Mouse (Mus musculus): Measurements from ENCODE around the gene Gm12216. TPM values are rescaled to one million over a fixed set of nuclear protein-coding genes. Genes with fewer than 3 reads are reported as not detected.

Gm12216 gene
- total RNA-seq, 2 experiments from 2014 or later: 8.5 to 8.9 TPM

DNA sequence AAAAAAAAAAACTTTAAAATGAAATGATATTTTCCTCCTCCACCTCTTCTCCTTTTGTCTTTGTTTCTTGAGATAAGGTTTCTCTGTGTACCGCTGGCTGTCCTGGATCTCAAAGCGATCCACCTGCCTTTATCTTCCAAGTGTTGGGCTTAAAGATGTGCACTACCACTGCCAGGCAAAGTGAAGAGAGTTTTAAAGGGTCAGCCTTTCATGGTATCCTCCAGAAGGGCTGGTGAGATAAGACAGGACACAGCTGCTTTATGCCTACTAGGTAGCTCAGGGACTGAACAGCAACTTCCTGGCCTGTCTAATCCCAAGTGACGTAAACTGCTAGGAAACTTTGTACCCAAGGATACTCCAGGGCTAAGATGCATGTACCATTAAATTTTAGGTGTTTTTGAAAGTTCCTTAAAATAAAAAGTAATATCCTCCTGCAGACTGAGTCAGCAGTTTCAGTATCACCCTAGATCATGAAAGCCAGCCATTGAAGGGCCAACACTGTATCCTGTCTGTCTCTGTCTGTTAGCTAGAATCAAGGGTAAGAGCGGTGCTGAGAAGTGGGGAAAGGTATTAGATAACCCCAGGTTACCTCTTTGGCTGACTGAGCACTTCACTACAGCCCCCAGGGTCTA, 23.6 kb downstream of the Gm12216 start:
- Histone ChIP-seq H3K27ac (no peak overlapping the region), H3K4me3 (no peak overlapping the region)
- TF ChIP-seq CTCF (conservative IDR thresholded peaks at IDR 0.05): no peak
- DNase-seq (ENCODE audit: low spot score in 2 of 2): no peak

- no peak for TF ChIP-seq CTCF (conservative IDR thresholded peaks at IDR 0.05)
- Histone ChIP-seq H3K27ac (no peak overlapping the region), H3K4me3 (no peak overlapping the region)
- no peak for DNase-seq (ENCODE audit: low spot score in 2 of 2)
Observed at GRCm38 (mm10) chr11:53825409-53825808, 33.6 kb downstream of the Gm12216 start.

DNA sequence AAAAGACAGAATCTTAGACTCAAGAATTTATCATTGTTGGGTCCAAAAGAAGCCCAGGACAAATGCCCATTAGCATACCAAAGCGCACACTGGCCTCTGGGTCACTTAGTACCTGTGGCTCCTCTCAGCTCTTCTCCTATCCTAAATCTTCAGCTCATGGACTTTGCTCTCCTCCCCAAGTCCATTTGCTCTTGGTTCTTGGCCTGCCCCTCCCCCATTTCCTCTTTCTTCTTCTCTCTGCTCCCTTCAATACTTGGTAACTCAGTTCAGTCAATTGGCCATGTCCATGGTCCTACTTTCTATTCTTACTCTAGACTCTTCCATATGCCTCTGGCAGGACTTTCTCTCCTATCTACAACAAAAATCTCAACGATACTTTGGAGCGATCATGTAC, 37.1 kb downstream of the Gm12216 start:
- DNase-seq (ENCODE audit: low spot score in 2 of 2): no peak
- H3K27ac ChIP-seq: no peak overlapping the region
- no peak overlapping the region for H3K4me3 ChIP-seq
- TF ChIP-seq CTCF (conservative IDR thresholded peaks at IDR 0.05): no peak

GRCm38 (mm10) chr11:53821230-53821944, 37.7 kb downstream of the Gm12216 start:
- Histone ChIP-seq H3K4me3 (no peak overlapping the region), H3K27ac (no peak overlapping the region)
- TF ChIP-seq CTCF (conservative IDR thresholded peaks at IDR 0.05): no peak
- DNase-seq (ENCODE audit: low spot score in 2 of 2): no peak

DNA sequence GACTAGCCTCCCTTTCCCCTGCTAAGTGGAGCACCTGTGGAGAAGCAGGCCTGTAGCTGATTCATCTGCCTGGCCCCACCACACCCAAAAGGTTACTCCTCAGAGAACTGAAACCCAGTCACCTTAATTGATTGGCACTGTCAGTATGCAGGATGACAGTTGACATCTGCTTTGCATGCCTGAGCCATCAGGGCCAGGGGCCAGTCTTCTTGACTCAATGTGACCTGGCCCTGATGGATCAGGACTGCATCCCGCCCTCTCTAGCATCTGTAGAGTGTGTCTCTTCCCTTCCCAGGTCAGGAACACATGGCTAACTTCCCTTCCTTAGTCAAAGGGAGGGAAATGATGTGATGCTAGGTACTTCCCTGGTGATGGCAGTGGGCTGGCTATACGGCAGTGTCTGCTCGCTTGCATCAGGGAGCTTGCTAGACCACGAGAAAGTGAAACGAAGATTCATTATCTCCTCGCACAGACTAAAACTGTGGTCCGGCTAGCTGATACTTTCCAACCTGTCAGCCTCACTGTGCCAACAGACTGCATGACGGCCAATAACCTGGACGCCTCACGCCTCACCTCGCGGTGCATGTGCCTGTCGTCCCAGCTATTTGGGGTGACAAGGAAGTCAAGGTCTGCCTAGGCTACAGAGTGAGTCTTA, 38.4 kb downstream of the Gm12216 start:
- H3K27ac ChIP-seq: no peak overlapping the region
- DNase-seq (ENCODE audit: low spot score in 2 of 2): no peak
- no peak overlapping the region for H3K4me3 ChIP-seq
- no peak for TF ChIP-seq CTCF (conservative IDR thresholded peaks at IDR 0.05)

GRCm38 (mm10) chr11:53819511-53819910, 39.5 kb downstream of the Gm12216 start:
- Histone ChIP-seq H3K27ac (no peak overlapping the region), H3K4me3 (no peak overlapping the region)
- TF ChIP-seq CTCF (conservative IDR thresholded peaks at IDR 0.05): no peak
- DNase-seq (ENCODE audit: low spot score in 2 of 2): no peak

GRCm38 (mm10) chr11:53818794-53819193, 40.3 kb downstream of the Gm12216 start:
- DNase-seq (ENCODE audit: low spot score in 2 of 2): no peak
- Histone ChIP-seq H3K27ac (no peak overlapping the region), H3K4me3 (no peak overlapping the region)
- no peak for TF ChIP-seq CTCF (conservative IDR thresholded peaks at IDR 0.05)

GRCm38 (mm10) chr11:53816841-53817375, 42.1 kb downstream of the Gm12216 start:
- no peak for DNase-seq (ENCODE audit: low spot score in 2 of 2)
- TF ChIP-seq CTCF (conservative IDR thresholded peaks at IDR 0.05): no peak
- no peak overlapping the region for H3K27ac ChIP-seq
- no peak overlapping the region for H3K4me3 ChIP-seq

DNA sequence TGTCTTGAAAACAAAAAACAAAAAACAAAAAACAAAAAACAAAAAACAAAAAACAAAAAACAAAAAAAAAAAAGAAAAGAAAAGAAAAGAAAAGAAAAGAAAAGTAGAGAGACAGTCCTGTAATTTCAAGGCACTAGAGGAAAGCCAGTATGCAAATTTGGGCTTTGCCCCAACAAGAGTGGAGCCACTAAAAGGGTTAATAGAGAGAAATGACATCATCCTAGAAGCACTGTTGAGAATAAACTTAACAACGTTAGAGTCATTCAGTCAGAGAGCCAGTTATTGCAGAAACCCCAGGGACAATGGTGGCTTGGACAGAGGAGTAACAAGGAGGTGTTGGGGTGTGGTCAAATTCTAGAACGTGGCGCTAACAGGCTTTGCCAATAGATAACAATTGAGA, 44.2 kb downstream of the Gm12216 start:
- DNase-seq (ENCODE audit: low spot score in 2 of 2): no peak
- no peak overlapping the region for H3K4me3 ChIP-seq
- no peak for TF ChIP-seq CTCF (conservative IDR thresholded peaks at IDR 0.05)
- no peak overlapping the region for H3K27ac ChIP-seq

- Histone ChIP-seq H3K4me3 (no peak overlapping the region), H3K27ac (no peak overlapping the region)
- DNase-seq (ENCODE audit: low spot score in 2 of 2): no peak
- no peak for TF ChIP-seq CTCF (conservative IDR thresholded peaks at IDR 0.05)
Observed at GRCm38 (mm10) chr11:53813001-53813868, 45.8 kb downstream of the Gm12216 start.

DNA sequence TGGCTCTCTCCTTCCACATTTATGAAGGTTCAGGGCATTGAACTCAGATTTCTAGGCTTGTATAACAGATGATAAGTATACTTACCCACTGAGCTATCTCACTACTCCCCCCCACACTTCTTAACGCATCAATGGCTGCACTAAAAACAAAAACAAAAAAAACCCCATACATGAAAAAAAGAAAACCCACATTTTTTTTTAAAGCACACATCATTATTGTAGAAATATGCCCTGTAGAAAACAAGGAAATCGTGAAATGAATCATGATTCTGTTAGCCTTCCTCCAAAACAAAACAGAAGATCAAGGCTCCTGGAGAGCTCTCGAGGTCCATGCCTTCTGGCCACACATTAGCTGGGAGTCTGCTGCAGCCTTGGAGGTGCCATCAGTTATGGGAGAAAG, 47.7 kb downstream of the Gm12216 start:
- no peak for TF ChIP-seq CTCF (conservative IDR thresholded peaks at IDR 0.05)
- no peak for DNase-seq (ENCODE audit: low spot score in 2 of 2)
- no peak overlapping the region for H3K27ac ChIP-seq

DNA sequence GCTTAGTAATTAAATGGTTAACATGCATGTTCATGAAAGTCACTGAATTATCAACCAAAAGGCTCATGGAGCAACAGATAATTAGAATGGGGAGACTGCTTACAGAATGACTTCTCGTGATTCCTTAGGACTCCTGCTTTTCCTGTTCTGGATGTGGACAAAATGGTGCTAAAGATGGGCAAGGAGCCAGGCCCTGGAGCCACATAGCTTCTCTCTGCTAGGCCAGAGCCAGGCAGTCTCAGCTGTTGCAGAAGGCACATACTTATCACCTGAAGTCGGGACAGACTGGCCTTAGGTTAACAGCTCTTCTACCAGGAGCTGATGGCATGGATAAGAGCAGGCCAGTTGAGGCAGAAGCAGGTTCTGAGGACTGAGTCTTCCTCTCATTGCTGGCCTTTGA, 48.3 kb downstream of the Gm12216 start:
- Histone ChIP-seq H3K4me3 (no peak overlapping the region), H3K27ac (no peak overlapping the region)
- no peak for TF ChIP-seq CTCF (conservative IDR thresholded peaks at IDR 0.05)
- no peak for DNase-seq (ENCODE audit: low spot score in 2 of 2)

More for the DNA sequence above, 47.7 kb downstream of the Gm12216 start:
- no peak overlapping the region for H3K4me3 ChIP-seq

Measured in layer of hippocampus, adult 2 months (tissue).